Mouse (Mus musculus): ENCODE results near the gene Afmid. TPM values are rescaled to one million over a fixed set of nuclear protein-coding genes. Genes with fewer than 3 reads are reported as not detected.
"Not testable (repeated sequence)": the region's sequence is repeated elsewhere in the genome, so short reads cannot be mapped to it uniquely, and the experiment has no call there.

Afmid gene
- polyA plus RNA-seq, 1 experiment from 2014 or later, result 5.1 TPM

GRCm38 (mm10) chr11:117827386-117827785 lies 1.7 kb downstream of the Afmid start:
- peaks cover 11% of the 10 kb centered on the region for H3K36me3 ChIP-seq

GRCm38 (mm10) chr11:117828149-117828887 lies 2.6 kb downstream of the Afmid start:
- H3K9ac ChIP-seq, result 0 out of 2 replicates have a peak overlapping the region, but pooled peaks have one; percentile 4
- peaks cover 2% of the 10 kb centered on the region; the same call in 1 of the 2 replicates for H3K36me3 ChIP-seq
- no peak overlapping the region for H3K4me2 ChIP-seq
- no peaks in the 10 kb centered on the region for H3K9me3 ChIP-seq
- no peaks in the 10 kb centered on the region for H3K27me3 ChIP-seq
- peak overlapping the region; percentile 39; the same call in 1 of the 2 replicates for H3K27ac ChIP-seq
- 72% methylated on average over 18 of the region's 18 CpGs for WGBS
- no peak for ATAC-seq (ENCODE audit: insufficient number of reproducible peaks, insufficient read depth, low FRiP score, low TSS enrichment, low read depth)
- H3K4me3 ChIP-seq, result no peak overlapping the region
- H3K4me1 ChIP-seq, result peaks cover 62% of the 10 kb centered on the region

More at GRCm38 (mm10) chr11:117827386-117827785, 1.7 kb downstream of the Afmid start:
- no peak overlapping the region for H3K4me2 ChIP-seq
- no peak for ATAC-seq (ENCODE audit: insufficient number of reproducible peaks, insufficient read depth, low FRiP score, low TSS enrichment, low read depth)
- H3K4me1 ChIP-seq, result peaks cover 70% of the 10 kb centered on the region
- H3K4me3 ChIP-seq, result no peak overlapping the region
- peak overlapping the region; percentile 81; the same call in 1 of the 2 replicates for H3K9ac ChIP-seq
- peak overlapping the region; percentile 95; the same call in 1 of the 2 replicates for H3K27ac ChIP-seq
- no peaks in the 10 kb centered on the region for H3K27me3 ChIP-seq
- WGBS, result 74% methylated on average over 3 of the region's 3 CpGs
- H3K9me3 ChIP-seq, result no peaks in the 10 kb centered on the region

GRCm38 (mm10) chr11:117828888-117829604 lies 3.3 kb downstream of the Afmid start:
- no peak for ATAC-seq (ENCODE audit: insufficient number of reproducible peaks, insufficient read depth, low FRiP score, low TSS enrichment, low read depth)
- H3K36me3 ChIP-seq, result no peaks in the 10 kb centered on the region
- no peaks in the 10 kb centered on the region for H3K27me3 ChIP-seq
- H3K27ac ChIP-seq, result peak overlapping the region; percentile 39; the same call in 1 of the 2 replicates
- no peak overlapping the region for H3K4me2 ChIP-seq
- no peak overlapping the region for H3K4me3 ChIP-seq
- WGBS, result 52% methylated on average over 9 of the region's 9 CpGs
- H3K9me3 ChIP-seq, result no peaks in the 10 kb centered on the region
- peaks cover 56% of the 10 kb centered on the region for H3K4me1 ChIP-seq
- H3K9ac ChIP-seq, result 0 out of 2 replicates have a peak overlapping the region, but pooled peaks have one; percentile 22

- no peak overlapping the region for H3K4me2 ChIP-seq
- no peak overlapping the region for H3K27ac ChIP-seq
- H3K27me3 ChIP-seq, result no peaks in the 10 kb centered on the region
- H3K9ac ChIP-seq, result no peak overlapping the region
- H3K36me3 ChIP-seq, result no peaks in the 10 kb centered on the region
- H3K9me3 ChIP-seq, result no peaks in the 10 kb centered on the region
- H3K4me3 ChIP-seq, result no peak overlapping the region
- no peak for ATAC-seq (ENCODE audit: insufficient number of reproducible peaks, insufficient read depth, low FRiP score, low TSS enrichment, low read depth)
- peaks cover 49% of the 10 kb centered on the region for H3K4me1 ChIP-seq
- WGBS, result 73% methylated on average over 2 of the region's 2 CpGs
These were observed 4.0 kb downstream of the Afmid start for GRCm38 (mm10) chr11:117829671-117830215.

GRCm38 (mm10) chr11:117830401-117830800 lies 4.7 kb downstream of the Afmid start:
- Histone ChIP-seq H3K4me3 (no peak overlapping the region), H3K9me3 (no peaks in the 10 kb centered on the region), H3K4me2 (no peak overlapping the region), H3K9ac (no peak overlapping the region), H3K36me3 (no peaks in the 10 kb centered on the region), H3K27me3 (no peaks in the 10 kb centered on the region), H3K4me1 (peaks cover 42% of the 10 kb centered on the region), H3K27ac (no peak overlapping the region)
- no peak for ATAC-seq (ENCODE audit: insufficient number of reproducible peaks, insufficient read depth, low FRiP score, low TSS enrichment, low read depth)
- 79% methylated on average over 9 of the region's 9 CpGs for WGBS

GRCm38 (mm10) chr11:117832086-117832969 lies 6.6 kb downstream of the Afmid start:
- Histone ChIP-seq H3K4me1 (peaks cover 28% of the 10 kb centered on the region), H3K27me3 (no peaks in the 10 kb centered on the region), H3K27ac (no peak overlapping the region; the same call in 1 of the 2 replicates), H3K9me3 (no peaks in the 10 kb centered on the region), H3K4me2 (peak overlapping the region; percentile 51), H3K36me3 (no peaks in the 10 kb centered on the region), H3K4me3 (peak overlapping the region; percentile 23; the same call in 1 of the 2 replicates), H3K9ac (no peak overlapping the region)
- no peak for ATAC-seq (ENCODE audit: insufficient number of reproducible peaks, insufficient read depth, low FRiP score, low TSS enrichment, low read depth)
- 21% methylated on average over 28 of the region's 28 CpGs for WGBS

- H3K4me3 ChIP-seq; H3K27me3 ChIP-seq; H3K4me2 ChIP-seq; ATAC-seq (ENCODE audit: insufficient number of reproducible peaks, insufficient read depth, low FRiP score, low TSS enrichment, low read depth); H3K9me3 ChIP-seq; H3K27ac ChIP-seq; H3K36me3 ChIP-seq; H3K9ac ChIP-seq: not testable (repeated sequence)
- peaks cover 20% of the 10 kb centered on the region for H3K4me1 ChIP-seq
- WGBS, result 76% methylated on average over 6 of the region's 6 CpGs
These were observed 7.8 kb downstream of the Afmid start for GRCm38 (mm10) chr11:117833509-117833908.

GRCm38 (mm10) chr11:117834086-117834485 lies 8.4 kb downstream of the Afmid start:
- no peaks in the 10 kb centered on the region for H3K27me3 ChIP-seq
- H3K9ac ChIP-seq, result no peak overlapping the region
- ATAC-seq (ENCODE audit: insufficient number of reproducible peaks, insufficient read depth, low FRiP score, low TSS enrichment, low read depth), result no peak
- WGBS, result 87% methylated on average over 8 of the region's 8 CpGs
- H3K9me3 ChIP-seq, result no peaks in the 10 kb centered on the region
- no peak overlapping the region for H3K27ac ChIP-seq
- no peaks in the 10 kb centered on the region for H3K36me3 ChIP-seq
- peaks cover 19% of the 10 kb centered on the region for H3K4me1 ChIP-seq
- no peak overlapping the region for H3K4me3 ChIP-seq
- no peak overlapping the region for H3K4me2 ChIP-seq

- Histone ChIP-seq H3K9ac (no peak overlapping the region), H3K36me3 (no peaks in the 10 kb centered on the region), H3K4me1 (peaks cover 20% of the 10 kb centered on the region), H3K4me2 (peak overlapping the region; percentile 51), H3K4me3 (peak overlapping the region; percentile 19), H3K27me3 (no peaks in the 10 kb centered on the region), H3K9me3 (no peaks in the 10 kb centered on the region), H3K27ac (no peak overlapping the region)
- WGBS, result 25% methylated on average over 13 of the region's 13 CpGs
- no peak for ATAC-seq (ENCODE audit: insufficient number of reproducible peaks, insufficient read depth, low FRiP score, low TSS enrichment, low read depth)
These were observed 10.6 kb downstream of the Afmid start for GRCm38 (mm10) chr11:117836306-117836705.

GRCm38 (mm10) chr11:117838572-117838971 lies 12.8 kb downstream of the Afmid start:
- no peak for ATAC-seq (ENCODE audit: insufficient number of reproducible peaks, insufficient read depth, low FRiP score, low TSS enrichment, low read depth)
- Histone ChIP-seq H3K9ac (no peak overlapping the region), H3K27ac (peak overlapping the region; percentile 3; the same call in 1 of the 2 replicates)

GRCm38 (mm10) chr11:117839021-117839420 lies 13.3 kb downstream of the Afmid start:
- Histone ChIP-seq H3K9me3 (no peaks in the 10 kb centered on the region), H3K36me3 (no peaks in the 10 kb centered on the region), H3K27ac (0 out of 2 replicates have a peak overlapping the region, but pooled peaks have one; percentile 3), H3K9ac (no peak overlapping the region), H3K4me2 (no peak overlapping the region), H3K4me3 (no peak overlapping the region), H3K4me1 (peaks cover 13% of the 10 kb centered on the region), H3K27me3 (no peaks in the 10 kb centered on the region)
- ATAC-seq (ENCODE audit: insufficient number of reproducible peaks, insufficient read depth, low FRiP score, low TSS enrichment, low read depth), result no peak
- 96% methylated on average over 1 of the region's 1 CpGs for WGBS

More at GRCm38 (mm10) chr11:117838572-117838971, 12.8 kb downstream of the Afmid start:
- H3K4me1 ChIP-seq, result peaks cover 13% of the 10 kb centered on the region
- no peak overlapping the region for H3K4me2 ChIP-seq
- no peaks in the 10 kb centered on the region for H3K36me3 ChIP-seq
- H3K27me3 ChIP-seq, result no peaks in the 10 kb centered on the region
- no peak overlapping the region for H3K4me3 ChIP-seq
- 62% methylated on average over 2 of the region's 2 CpGs for WGBS
- H3K9me3 ChIP-seq, result no peaks in the 10 kb centered on the region

Data from embryonic facial prominence, embryonic 13.5 days (tissue).